Mouse (Mus musculus) inflammation-experienced regulatory T-cells, adult 6 months (primary cell): ENCODE results near the gene Ciita. TPM values are rescaled to one million over a fixed set of nuclear protein-coding genes. Genes with fewer than 3 reads are reported as not detected.

Source experiments
- ATAC-seq: one replicate; pipeline ENCODE4 v1.8.0; 2017
- polyA plus RNA-seq, 3 experiments: library from polyadenylated mRNA; unstranded; fragments of 100-300 nt; shearing (Covaris generic); gene quantifications; one replicate each; pipeline ENCODE4 v1.2.1; 2017

Ciita gene
- polyA plus RNA-seq, 3 experiments from 2014 or later = 0.86 to 1.8 (median 1.3) TPM

DNA sequence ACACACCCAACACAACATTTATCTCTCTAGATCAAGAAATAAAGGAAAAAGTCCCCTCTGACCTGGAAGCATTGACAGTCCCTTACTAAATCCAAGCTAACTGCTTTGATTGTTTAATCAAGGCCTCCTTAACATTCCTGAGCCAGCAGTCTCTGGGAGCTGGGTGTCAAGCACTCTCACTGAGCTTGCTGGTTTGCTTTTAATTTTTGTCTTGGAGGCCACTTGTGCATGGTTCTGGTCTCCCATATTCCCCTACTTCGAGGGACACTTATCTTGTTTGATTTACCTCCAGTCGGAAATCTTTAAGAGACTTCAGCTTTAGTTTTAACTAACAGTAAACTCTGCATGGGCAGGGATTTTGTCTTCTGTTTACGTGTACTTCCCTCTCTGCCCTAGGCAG, 4.9 kb upstream of the Ciita start:
- no peak for ATAC-seq

DNA sequence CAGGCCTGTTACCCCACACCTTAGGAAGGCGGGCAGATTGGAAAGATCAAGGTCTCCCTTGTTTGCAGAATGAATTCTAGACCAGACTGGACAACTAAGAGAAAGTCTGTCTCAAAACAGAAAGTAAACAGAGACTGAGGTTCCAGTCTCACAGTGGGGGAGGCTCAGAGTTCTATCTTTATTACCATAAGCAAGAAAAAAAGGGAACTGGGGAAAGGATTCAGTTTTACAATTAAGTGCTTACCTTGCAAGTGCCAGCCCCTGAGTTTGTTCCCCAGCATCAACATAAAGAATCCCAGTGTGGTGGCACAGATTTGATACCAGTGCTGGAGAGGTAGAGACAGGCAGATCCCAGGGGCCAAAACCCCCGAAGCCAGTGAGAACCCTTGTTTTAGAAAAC, 3.9 kb upstream of the Ciita start:
- ATAC-seq = no peak

DNA sequence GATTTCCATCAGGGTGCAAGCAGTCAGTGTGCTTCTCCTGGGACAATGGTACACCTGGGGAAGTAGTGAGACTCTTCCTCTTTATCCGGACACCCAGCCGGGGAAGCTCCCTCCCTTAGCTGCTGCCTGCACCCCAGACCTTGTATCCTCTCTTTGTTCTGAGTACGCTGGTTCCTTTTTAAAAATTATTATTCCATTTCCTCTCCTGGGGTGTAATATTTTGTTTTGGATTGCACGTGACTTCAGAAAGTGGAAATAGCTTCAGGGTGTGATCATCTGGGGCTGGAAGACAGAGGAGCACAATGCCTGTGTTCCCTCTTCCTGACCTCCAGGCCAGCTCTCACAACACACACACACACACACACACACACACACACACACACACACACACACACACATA, 2.5 kb downstream of the Ciita start:
- ATAC-seq = no peak

- ATAC-seq = no peak
Observed at GRCm38 (mm10) chr16:10486993-10487392, 7.1 kb downstream of the Ciita start.

DNA sequence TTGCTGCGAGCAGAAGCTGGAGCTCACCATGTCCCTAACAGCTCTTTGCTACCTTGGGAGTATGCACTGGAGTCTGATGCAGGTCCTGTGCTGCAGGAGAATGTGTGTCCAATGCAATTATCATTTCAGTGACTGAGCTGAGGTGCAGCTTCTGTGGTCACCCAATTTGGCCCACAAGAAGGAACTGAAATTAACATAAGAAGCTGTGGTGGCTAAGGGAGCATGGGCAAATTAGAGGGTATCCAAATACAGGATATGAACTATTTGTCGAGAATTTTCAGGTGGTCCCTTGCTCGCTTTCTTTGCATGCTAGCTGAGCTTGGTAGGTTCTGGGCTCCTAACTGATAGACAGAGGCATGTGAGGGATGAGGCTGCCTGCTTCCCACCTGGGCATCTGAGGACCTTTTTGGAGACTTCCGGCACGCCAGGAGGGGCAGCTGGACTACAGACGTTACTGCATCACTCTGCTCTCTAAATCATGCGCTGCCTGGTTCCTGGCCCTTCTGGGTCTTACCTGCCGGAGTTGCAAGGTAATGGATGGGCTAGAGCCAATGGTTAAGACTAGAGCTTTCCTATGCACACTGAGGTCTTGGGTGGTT, 8.1 kb downstream of the Ciita start:
- ATAC-seq = no peak

DNA sequence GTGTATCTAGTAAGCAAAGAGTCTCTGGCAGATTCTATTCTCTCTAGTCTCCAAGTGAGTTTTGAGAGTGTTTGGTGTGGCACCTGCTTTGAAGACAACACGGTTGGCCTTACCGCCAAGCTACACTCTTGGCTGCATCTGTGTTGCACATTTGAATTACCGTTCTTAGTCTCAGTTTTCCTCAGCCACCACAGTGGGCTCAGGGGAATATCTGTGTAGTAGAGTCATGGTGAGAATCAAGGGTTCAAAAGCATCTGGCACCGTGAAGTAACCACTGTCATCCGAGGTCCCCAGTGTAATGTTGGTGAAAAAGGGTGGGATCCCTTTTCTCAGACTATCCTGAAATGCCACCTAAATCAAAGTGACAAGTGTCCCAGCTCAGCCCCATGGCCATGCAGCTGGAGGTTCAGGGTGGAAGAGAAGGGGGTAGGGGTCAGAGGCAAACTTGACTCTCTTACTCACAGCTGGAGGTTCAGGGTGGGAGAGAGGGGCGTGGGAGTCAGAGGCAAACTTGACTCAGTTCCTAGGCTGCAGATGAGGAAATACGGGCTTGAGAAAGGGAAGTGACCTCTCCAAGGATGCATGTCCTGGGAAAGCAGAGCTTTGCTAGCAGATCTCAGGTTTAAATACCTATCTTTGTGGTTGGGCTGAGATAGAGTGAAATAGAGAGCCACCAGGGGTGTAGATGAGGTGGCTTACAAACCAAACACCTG, 9.1 kb downstream of the Ciita start:
- no peak for ATAC-seq

DNA sequence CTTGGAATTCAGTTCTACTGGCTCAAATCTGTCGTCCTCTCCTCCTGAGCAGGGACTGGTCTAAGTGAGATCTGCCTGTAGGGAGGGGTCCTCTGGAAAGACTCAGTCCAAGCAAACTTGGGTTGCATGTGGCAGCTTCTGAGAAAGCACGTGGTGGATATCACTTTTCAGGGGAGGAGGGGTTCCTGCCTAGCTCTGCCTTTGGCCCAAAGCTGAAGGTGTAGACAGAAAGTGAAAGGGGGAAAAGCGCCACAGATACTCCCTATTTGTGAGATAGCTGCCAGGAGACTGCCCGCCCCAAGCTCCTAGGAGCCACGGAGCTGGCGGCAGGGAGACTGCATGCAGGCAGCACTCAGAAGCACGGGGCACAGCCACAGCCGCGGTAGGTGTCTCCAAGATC, 9.6 kb downstream of the Ciita start:
- ATAC-seq = no peak

GRCm38 (mm10) chr16:10489904-10490457, 10.1 kb downstream of the Ciita start:
- ATAC-seq = no peak

DNA sequence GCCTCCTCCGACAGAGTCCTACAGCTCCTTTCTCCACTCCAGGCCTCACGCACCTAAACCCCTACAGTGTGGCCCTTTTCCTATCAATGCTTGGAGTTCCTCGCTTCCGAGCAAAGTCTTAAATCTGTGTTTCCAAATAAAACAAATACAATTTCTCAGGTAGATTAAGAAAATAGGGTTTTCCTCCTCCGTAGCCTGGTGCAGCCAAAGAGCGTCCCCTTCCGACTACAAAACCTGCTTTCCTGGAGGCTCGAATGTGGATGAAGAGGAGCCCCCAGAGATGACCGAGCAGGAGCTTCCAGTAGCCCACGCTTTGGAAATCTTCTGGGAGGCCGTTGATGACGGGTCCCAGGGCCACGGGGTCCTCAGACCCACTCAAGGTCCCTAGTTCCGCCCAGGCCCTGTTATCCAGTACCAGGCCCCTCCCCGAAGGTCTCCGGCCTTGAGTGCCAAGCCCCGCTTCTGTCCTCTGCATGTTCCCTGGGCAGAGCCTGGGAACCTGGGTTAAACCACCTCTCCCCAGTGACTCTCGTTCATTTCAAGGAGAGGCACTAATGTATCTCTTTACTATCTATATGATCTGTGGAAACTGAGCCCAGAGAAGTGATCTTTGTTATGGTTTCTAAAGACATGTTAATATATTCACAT, 10.8 kb downstream of the Ciita start:
- ATAC-seq = no peak

DNA sequence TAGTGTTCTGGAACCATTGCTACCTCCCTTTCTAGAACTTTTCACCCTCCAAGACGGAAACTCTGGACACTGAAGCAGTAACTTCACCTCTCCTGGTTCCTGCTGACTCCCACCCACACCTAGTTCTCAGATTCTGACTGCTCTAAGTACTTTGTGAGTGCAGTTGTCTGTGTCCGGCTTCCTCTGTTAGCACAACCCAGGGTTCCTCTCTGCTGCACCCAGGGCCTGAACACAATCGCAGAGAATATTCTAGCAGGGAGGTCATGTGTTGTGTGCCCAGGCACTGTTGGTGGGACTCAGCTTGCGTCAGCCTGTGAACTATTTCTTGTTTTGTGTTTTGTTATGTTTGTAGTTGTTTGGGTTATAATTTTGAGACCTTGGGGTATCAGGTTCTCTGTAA, 11.9 kb downstream of the Ciita start:
- no peak for ATAC-seq

DNA sequence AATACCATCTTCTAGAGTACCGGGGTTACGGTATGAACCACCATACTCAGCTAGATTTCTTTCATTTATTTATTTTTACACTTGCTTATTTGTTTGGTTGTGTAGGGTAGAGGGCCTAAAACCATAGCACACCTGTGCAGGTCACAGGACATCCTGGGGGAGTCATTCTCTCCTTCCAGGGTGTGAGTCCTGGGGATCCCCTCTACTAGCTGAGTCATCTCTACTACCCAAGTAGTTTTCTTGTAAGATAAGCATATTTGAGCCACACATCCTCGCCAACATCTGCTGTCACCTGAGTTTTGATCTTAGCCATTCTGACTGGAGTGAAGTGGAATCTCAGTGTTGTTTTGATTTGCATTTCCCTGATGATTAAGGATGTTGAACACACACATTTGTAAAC, 12.7 kb downstream of the Ciita start:
- no peak for ATAC-seq

DNA sequence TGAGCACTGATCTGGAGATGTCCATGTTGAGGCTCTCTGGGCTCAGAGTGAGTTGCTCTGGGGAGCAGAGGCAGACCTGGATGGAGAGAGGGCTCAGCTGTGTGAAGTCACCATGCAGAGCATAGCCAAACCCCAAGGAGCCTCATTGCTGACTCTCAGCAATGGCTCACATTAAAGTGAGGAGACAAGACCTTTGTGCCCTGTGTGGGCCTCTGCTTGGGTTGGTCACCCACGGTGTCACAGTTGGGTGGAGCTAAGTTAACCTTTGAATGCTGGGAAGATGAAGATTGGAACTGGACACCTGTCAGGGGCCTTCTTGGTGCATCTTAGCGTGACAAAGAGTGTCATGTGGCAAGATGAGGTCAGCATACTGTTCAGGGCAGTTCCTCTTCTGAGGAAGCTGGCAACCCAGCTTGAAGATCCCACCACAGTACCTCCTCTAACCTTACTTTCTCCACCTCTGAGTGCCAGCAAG, 16.0 kb downstream of the Ciita start:
- ATAC-seq = no peak

DNA sequence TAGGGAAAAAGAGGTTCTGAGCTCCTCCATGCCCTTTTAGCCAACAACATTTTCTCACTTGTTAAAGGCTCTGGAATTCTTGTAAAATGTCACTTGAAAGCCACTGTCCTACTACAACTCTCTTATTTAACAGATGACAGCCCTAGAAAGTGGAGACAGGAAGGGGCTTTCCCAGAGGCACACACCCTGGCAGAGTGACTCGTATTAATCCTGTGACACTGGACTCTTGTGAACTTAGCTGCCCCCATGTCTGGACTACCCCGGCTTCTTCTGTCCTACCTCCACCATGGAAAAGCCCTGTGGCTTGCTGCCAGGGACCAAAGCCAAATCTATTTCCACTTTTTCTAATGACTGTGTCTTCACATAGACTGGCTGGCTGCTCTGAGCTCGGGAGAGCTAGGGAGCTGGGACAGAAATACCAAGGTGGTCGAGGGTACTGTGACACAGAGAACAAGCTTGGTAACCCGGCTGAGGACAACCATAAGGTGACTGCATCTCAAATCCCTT, 18.3 kb downstream of the Ciita start:
- ATAC-seq = no peak

GRCm38 (mm10) chr16:10499122-10499521, 19.3 kb downstream of the Ciita start:
- no peak for ATAC-seq

DNA sequence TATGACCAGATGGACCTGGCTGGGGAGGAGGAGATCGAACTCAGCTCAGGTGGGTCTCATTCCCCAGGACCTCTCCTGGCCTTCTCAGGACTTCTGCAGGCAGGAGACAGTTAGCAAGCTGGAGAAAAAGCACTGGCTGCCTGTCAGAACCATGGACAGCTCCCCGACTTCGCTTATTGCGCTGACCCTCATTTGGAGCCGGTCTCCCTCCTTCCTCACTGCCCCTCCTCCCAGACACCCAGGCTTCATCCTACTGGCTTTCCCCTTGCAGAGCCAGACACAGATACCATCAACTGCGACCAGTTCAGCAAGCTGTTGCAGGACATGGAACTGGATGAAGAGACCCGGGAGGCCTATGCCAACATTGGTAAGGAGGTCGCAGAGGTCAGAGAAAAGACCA, 22.0 kb downstream of the Ciita start:
- no peak for ATAC-seq

DNA sequence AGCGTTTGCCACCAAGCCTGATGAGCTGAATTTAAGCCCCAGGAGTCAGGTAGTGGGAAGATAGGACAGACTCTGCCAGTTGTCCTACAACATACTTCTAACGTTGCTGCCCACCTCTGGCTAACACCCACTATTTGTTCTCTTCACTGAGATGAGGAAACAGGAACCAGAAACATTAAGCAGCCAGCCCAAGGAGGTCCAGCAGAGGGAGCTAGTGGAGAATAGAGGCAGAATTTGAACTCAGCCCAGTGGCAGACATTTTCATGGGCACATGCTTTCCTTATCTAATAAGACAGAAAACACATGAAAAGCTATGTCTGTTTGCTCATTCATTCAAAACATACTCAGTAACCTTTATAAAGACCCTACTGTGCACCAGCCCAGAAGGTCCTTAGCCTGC, 23.2 kb downstream of the Ciita start:
- ATAC-seq = no peak

GRCm38 (mm10) chr16:10507445-10507844, 27.6 kb downstream of the Ciita start:
- no peak for ATAC-seq

- no peak for ATAC-seq
Observed at GRCm38 (mm10) chr16:10508691-10509090, 28.8 kb downstream of the Ciita start.

GRCm38 (mm10) chr16:10510477-10511133, 30.7 kb downstream of the Ciita start:
- no peak for ATAC-seq

DNA sequence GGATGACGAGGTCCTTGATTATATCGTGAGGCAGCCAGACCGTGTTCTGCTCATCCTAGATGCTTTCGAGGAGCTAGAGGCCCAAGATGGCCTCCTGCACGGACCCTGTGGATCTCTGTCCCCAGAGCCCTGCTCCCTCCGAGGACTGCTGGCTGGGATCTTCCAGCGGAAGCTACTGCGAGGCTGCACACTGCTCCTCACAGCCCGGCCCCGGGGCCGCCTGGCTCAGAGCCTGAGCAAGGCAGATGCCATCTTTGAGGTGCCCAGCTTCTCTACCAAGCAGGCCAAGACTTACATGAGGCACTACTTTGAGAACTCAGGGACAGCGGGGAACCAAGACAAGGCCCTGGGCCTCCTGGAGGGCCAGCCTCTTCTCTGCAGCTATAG, 31.3 kb downstream of the Ciita start:
- no peak for ATAC-seq

- ATAC-seq = no peak
Observed at GRCm38 (mm10) chr16:10515953-10516572, 36.2 kb downstream of the Ciita start.

GRCm38 (mm10) chr16:10518030-10518429, 38.2 kb downstream of the Ciita start:
- no peak for ATAC-seq
